Mouse (Mus musculus) left cerebral cortex, adult 18-20 months (tissue): Measurements from ENCODE around the gene Otud6a. TPM values are rescaled to one million over a fixed set of nuclear protein-coding genes. Genes with fewer than 3 reads are reported as not detected.
"Not testable (repeated sequence)": the region's sequence is repeated elsewhere in the genome, so short reads cannot be mapped to it uniquely, and the experiment has no call there.

Experiments used
- DNase-seq, 2 experiments: peaks; one replicate each; pipeline ENCODE4 v3.0.0; 2021 to 2022; ENCODE audit warnings: low spot score in 2 of 2, mixed read lengths in 1 of 2
- long read RNA-seq, 2 experiments: library from polyadenylated mRNA; stranded (forward); transcript quantifications; one replicate each; pipeline ENCODE4 v2.0.0; 2021
- microRNA-seq, 2 experiments: library from miRNA; unstranded; fragments of <30 nt; microRNA quantifications; one replicate each; pipeline ENCODE4 v1.2.0; 2021
- total RNA-seq, 2 experiments: library from RNA; stranded (reverse); gene quantifications; 2 replicates each; pipeline ENCODE4 v1.2.3; 2021

Gene Otud6a
- total RNA-seq, result not detected
- long read RNA-seq, experiment 1, result 0 reads
- long read RNA-seq, experiment 2, result 0 reads

- DNase-seq, result no peak
Observed at GRCm38 (mm10) chrX:100428693-100429092, at the start of gene Otud6a. TSS of gene Otud6a (plus strand) at chrX:100429013.

- no peak for DNase-seq
Observed at GRCm38 (mm10) chrX:100389887-100390286, 38.9 kb upstream of the Otud6a start.

GRCm38 (mm10) chrX:100392304-100392703 lies 36.5 kb upstream of the Otud6a start:
- peak; percentile 9 to 16 for DNase-seq

GRCm38 (mm10) chrX:100394223-100394861 lies 34.5 kb upstream of the Otud6a start:
- DNase-seq, result no peak

GRCm38 (mm10) chrX:100395026-100395425 lies 33.8 kb upstream of the Otud6a start:
- peak; percentile 2 to 3 for DNase-seq

- no peak for DNase-seq
Observed at GRCm38 (mm10) chrX:100400900-100401299, 27.9 kb upstream of the Otud6a start.

GRCm38 (mm10) chrX:100401657-100402056 lies 27.2 kb upstream of the Otud6a start:
- no peak for DNase-seq

GRCm38 (mm10) chrX:100409245-100409644 lies 19.6 kb upstream of the Otud6a start:
- DNase-seq, result no peak

- DNase-seq, result no peak
Observed at GRCm38 (mm10) chrX:100432311-100432710, 3.5 kb downstream of the Otud6a start.

- DNase-seq, result not testable (repeated sequence)
Observed at GRCm38 (mm10) chrX:100442617-100443016, 13.8 kb downstream of the Otud6a start, which contains the start of gene Awat2. TSS of gene Awat2 (minus strand) at chrX:100442717.

- no peak for DNase-seq
Observed at GRCm38 (mm10) chrX:100443532-100443931, 14.7 kb downstream of the Otud6a start.

- no peak for DNase-seq
Observed at GRCm38 (mm10) chrX:100468047-100468446, 39.2 kb downstream of the Otud6a start.

GRCm38 (mm10) chrX:100470126-100470525 lies 41.3 kb downstream of the Otud6a start:
- DNase-seq, result no peak

- DNase-seq, result no peak
Observed at GRCm38 (mm10) chrX:100471491-100471890, 42.7 kb downstream of the Otud6a start.

- no peak for DNase-seq
Observed at GRCm38 (mm10) chrX:100475569-100476223, 46.9 kb downstream of the Otud6a start.

Small RNAs within 50 kb of the gene (microRNA-seq; reads per million reads assigned to microRNA genes)
- gene Mir676, result 2,440 to 3,073 reads per million in 2 experiments

Other genes starting within 250 kb of the Otud6a start
- under 1 TPM in 1 of 2 experiments, not detected in 1; 0.21 TPM for gene Awat2, start 13.7 kb downstream of the Otud6a start, total RNA-seq
- 10 to 100 TPM; 39.4 to 41.8 TPM for gene Igbp1, start 65.3 kb downstream of the Otud6a start, total RNA-seq
- under 1 TPM; 0.49 to 0.74 TPM for gene Dgat2l6, start 95.8 kb downstream of the Otud6a start, total RNA-seq
- not detected for gene Awat1, start 143.2 kb downstream of the Otud6a start, total RNA-seq
- not detected for gene P2ry4, start 165.9 kb downstream of the Otud6a start, total RNA-seq
- gene Arr3, start 176.5 kb downstream of the Otud6a start, total RNA-seq, result 1 to 10 TPM; 1.4 to 1.5 TPM
- 1 to 10 TPM in 1 of 2 experiments, under 1 TPM in 1; 0.89 to 1.0 TPM for gene Kif4, start 196.7 kb downstream of the Otud6a start, total RNA-seq
- 10 to 100 TPM; 40.1 to 42.9 TPM for gene Pdzd11, start 197.6 kb downstream of the Otud6a start, total RNA-seq